In genomic region chr17:71942052-71942451, GRCm38 (mm10) we compare ENCODE assay signal across 17 mouse cellular contexts.
DNase-seq lines count a peak whose midpoint lies in the region; ATAC-seq lines count a peak whose summit lies in the region.
"Had no signal": no experiment of that assay in that cellular context is flagged by ENCODE, and none has a peak within 500 bp of the region (broad histone marks: within the 10 kb centered on the region; RNA-seq: fewer than 3 reads in every experiment).

No protein-coding gene starts in this region.

- H3K4me3 ChIP-seq in forebrain, embryonic 15.5 days, result no peak overlapping the region
- no peak overlapping the region for H3K4me3 ChIP-seq in forebrain, embryonic 12.5 days (replicated peaks)
- no peak overlapping the region for H3K4me3 ChIP-seq in kidney, embryonic 15.5 days (replicated peaks)
- H3K4me3 ChIP-seq: embryonic facial prominence, embryonic 12.5 days; hindbrain, embryonic 12.5 days; layer of hippocampus, adult 2 months had no signal

- H3K4me2 ChIP-seq in forebrain, embryonic 15.5 days (replicated peaks), result no peak overlapping the region
- no peak overlapping the region for H3K4me2 ChIP-seq in forebrain, embryonic 12.5 days
- no peak overlapping the region for H3K4me2 ChIP-seq in kidney, embryonic 15.5 days
- H3K4me2 ChIP-seq: embryonic facial prominence, embryonic 12.5 days; hindbrain, embryonic 12.5 days; liver, embryonic 11.5 days had no signal

- 0 out of 2 replicates have a peak, but pooled peaks have one; percentile 35 for ATAC-seq in forebrain, embryonic 15.5 days (replicated peaks)
- ATAC-seq in forebrain, embryonic 12.5 days (ENCODE audit: low FRiP score), result no peak
- no peak for ATAC-seq in kidney, embryonic 15.5 days (replicated peaks; ENCODE audit: low FRiP score)

- DNase-seq in kidney, adult 18-20 months, result peak; percentile 28
- peak; percentile 12 to 17 for DNase-seq in urinary bladder, postnatal 36 days (ENCODE audit: low spot score in 2 of 2)
- DNase-seq in urinary bladder, adult 18-20 months (ENCODE audit: low spot score in 2 of 2), result no peak
- DNase-seq in c-Kit-positive CD71-positive TER-119-positive erythroid progenitor cells, embryonic 14.5 days (ENCODE audit: low spot score), result no peak
- no peak for DNase-seq in ovary, adult 18-20 months (ENCODE audit: low spot score)
- DNase-seq: cerebellum, adult 2 months; gastrocnemius, postnatal 10 days; left cerebral cortex, postnatal 4 days; spleen, adult 18-20 months had no signal

- no peaks in the 10 kb centered on the region for H3K9me3 ChIP-seq in forebrain, embryonic 15.5 days
- no peaks in the 10 kb centered on the region for H3K9me3 ChIP-seq in forebrain, embryonic 12.5 days
- H3K9me3 ChIP-seq in kidney, embryonic 15.5 days (replicated peaks), result no peaks in the 10 kb centered on the region
- H3K9me3 ChIP-seq: embryonic facial prominence, embryonic 12.5 days; hindbrain, embryonic 12.5 days had no signal

- no peak overlapping the region for H3K9ac ChIP-seq in forebrain, embryonic 15.5 days (replicated peaks)
- no peak overlapping the region for H3K9ac ChIP-seq in forebrain, embryonic 12.5 days
- no peak overlapping the region for H3K9ac ChIP-seq in kidney, embryonic 15.5 days
- H3K9ac ChIP-seq: embryonic facial prominence, embryonic 12.5 days; hindbrain, embryonic 12.5 days had no signal

- no peak overlapping the region for H3K27ac ChIP-seq in forebrain, embryonic 15.5 days (replicated peaks)
- no peak overlapping the region for H3K27ac ChIP-seq in forebrain, embryonic 12.5 days
- no peak overlapping the region for H3K27ac ChIP-seq in kidney, embryonic 15.5 days
- H3K27ac ChIP-seq: embryonic facial prominence, embryonic 12.5 days; hindbrain, embryonic 12.5 days; layer of hippocampus, adult 2 months had no signal

- H3K27me3 ChIP-seq in forebrain, embryonic 15.5 days, result no peaks in the 10 kb centered on the region
- H3K27me3 ChIP-seq in forebrain, embryonic 12.5 days, result no peaks in the 10 kb centered on the region
- H3K27me3 ChIP-seq in kidney, embryonic 15.5 days, result no peaks in the 10 kb centered on the region
- H3K27me3 ChIP-seq: CH12.LX; embryonic facial prominence, embryonic 12.5 days; hindbrain, embryonic 12.5 days had no signal

- peaks cover 9% of the 10 kb centered on the region for H3K4me1 ChIP-seq in forebrain, embryonic 15.5 days
- peaks cover 13% of the 10 kb centered on the region for H3K4me1 ChIP-seq in forebrain, embryonic 12.5 days
- peaks cover 1% of the 10 kb centered on the region for H3K4me1 ChIP-seq in kidney, embryonic 15.5 days
- H3K4me1 ChIP-seq: embryonic facial prominence, embryonic 12.5 days had no signal

- no peaks in the 10 kb centered on the region for H3K36me3 ChIP-seq in forebrain, embryonic 15.5 days
- no peaks in the 10 kb centered on the region for H3K36me3 ChIP-seq in forebrain, embryonic 12.5 days (replicated peaks)
- no peaks in the 10 kb centered on the region for H3K36me3 ChIP-seq in kidney, embryonic 15.5 days
- H3K36me3 ChIP-seq: embryonic facial prominence, embryonic 12.5 days; hindbrain, embryonic 12.5 days had no signal

Comparison
In these comparisons a context has a peak if more than half of its experiments do, and no peak if none do; other contexts are left out.
1. DNase-seq: peak in kidney, adult 18-20 months (single experiment) and urinary bladder, postnatal 36 days (2 of 2); none in urinary bladder, adult 18-20 months (0 of 2), c-Kit-positive CD71-positive TER-119-positive erythroid progenitor cells, embryonic 14.5 days (single experiment) and ovary, adult 18-20 months (single experiment).